Mouse (Mus musculus) intestine, embryonic 16.5 days (tissue): ENCODE measurements around the gene Grb2. TPM values are rescaled to one million over a fixed set of nuclear protein-coding genes. Genes with fewer than 3 reads are reported as not detected.

ENCODE experiments used
- ATAC-seq: fragments of 200-750 bp; cut with Nextera tagmentation; 2 replicates; pipeline ENCODE4 v1.8.0; 2017; ENCODE audit warnings: moderate TSS enrichment, moderate library complexity
- H3K27ac ChIP-seq: fragments of 300-500 bp; sonication (generic); 2 replicates; pipeline ENCODE4 v1.5.1; 2014; ENCODE audit warnings: mild to moderate bottlenecking, low read length
- H3K27me3 ChIP-seq: fragments of 300-500 bp; sonication (generic); replicated peaks from 2 replicates; pipeline ENCODE4 v1.6.1; 2014; ENCODE audit warnings: low read length, control low read depth, mixed read lengths; ENCODE audit not compliant: control insufficient read depth, insufficient read depth
- H3K36me3 ChIP-seq: fragments of 300-500 bp; sonication (generic); 2 replicates; pipeline ENCODE4 v1.6.1; 2014; ENCODE audit warnings: low read length, control low read depth; ENCODE audit not compliant: control insufficient read depth, insufficient read depth
- H3K4me1 ChIP-seq: fragments of 300-500 bp; sonication (generic); 2 replicates; pipeline ENCODE4 v1.6.1; 2014; ENCODE audit warnings: low read length, control low read depth, mixed read lengths; ENCODE audit not compliant: control insufficient read depth, insufficient read depth
- H3K4me2 ChIP-seq: fragments of 300-500 bp; sonication (generic); 2 replicates; pipeline ENCODE4 v1.6.1; 2014; ENCODE audit warnings: low read depth, low read length, control low read depth
- H3K4me3 ChIP-seq: fragments of 300-500 bp; sonication (generic); 2 replicates; pipeline ENCODE4 v1.5.1; 2014; ENCODE audit warnings: mild to moderate bottlenecking, low read length
- H3K9ac ChIP-seq: fragments of 300-500 bp; sonication (generic); 2 replicates; pipeline ENCODE4 v1.6.1; 2014; ENCODE audit warnings: low read depth, low read length
- H3K9me3 ChIP-seq: fragments of 300-500 bp; sonication (generic); 2 replicates; pipeline ENCODE4 v1.6.1; 2016; ENCODE audit warnings: low read length, control low read depth; ENCODE audit not compliant: control insufficient read depth
- WGBS: fragments of 180-500 bp; shearing (Covaris S2); extraction: QIAGEN DNeasy Blood & Tissue Kit; methylation state at CpG from one replicate; pipeline ENCODE4 v1.1.7; 2014; 5-methylcytosine and 5-hydroxymethylcytosine counted together
- polyA plus RNA-seq: library from polyadenylated mRNA; unstranded; fragments of >200 nt; fragmentation: Nextera tagmentation; extraction: Ambion mirVana; gene quantifications from 2 replicates; pipeline ENCODE4 v1.2.1, GENCODE M21; 2015

The Grb2 gene
- polyA plus RNA-seq, 1 experiment from 2014 or later = 67.1 TPM

DNA sequence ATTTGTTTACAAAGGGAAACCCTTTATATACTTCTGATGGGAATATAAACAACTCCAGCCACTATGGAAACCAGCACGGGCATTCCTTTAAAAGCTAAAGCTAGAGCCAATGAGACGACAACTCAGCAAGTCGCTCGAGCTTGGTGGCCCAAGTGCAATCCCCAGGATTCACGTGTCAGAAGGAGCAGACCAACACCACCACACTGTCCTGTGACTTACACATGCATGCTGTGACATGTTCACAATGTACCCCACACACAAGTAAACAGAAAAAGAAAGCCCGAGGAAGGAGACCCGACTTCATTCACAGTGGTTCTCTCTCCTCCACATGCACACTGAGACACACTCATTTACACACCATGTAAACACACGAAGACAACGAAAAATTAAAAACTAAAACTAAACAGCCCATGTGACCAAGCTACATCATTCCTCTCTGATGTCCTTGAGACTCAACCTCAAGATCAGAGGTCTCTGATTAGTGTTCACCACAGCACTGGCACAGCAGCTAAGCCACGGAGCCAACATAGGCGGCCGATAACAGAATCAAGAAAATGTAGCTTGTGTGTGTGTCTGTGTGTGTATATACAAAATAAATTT is 14.3 kb downstream of the Grb2 start:
- no peak overlapping the region for H3K27ac ChIP-seq
- peaks cover 4% of the 10 kb centered on the region for H3K36me3 ChIP-seq
- H3K4me3 ChIP-seq = no peak overlapping the region
- H3K27me3 ChIP-seq = no peaks in the 10 kb centered on the region
- H3K4me1 ChIP-seq = peaks cover 16% of the 10 kb centered on the region
- ATAC-seq = no peak
- 77% methylated on average over 12 of the region's 12 CpGs for WGBS
- H3K4me2 ChIP-seq = no peak overlapping the region
- no peaks in the 10 kb centered on the region for H3K9me3 ChIP-seq
- no peak overlapping the region for H3K9ac ChIP-seq

DNA sequence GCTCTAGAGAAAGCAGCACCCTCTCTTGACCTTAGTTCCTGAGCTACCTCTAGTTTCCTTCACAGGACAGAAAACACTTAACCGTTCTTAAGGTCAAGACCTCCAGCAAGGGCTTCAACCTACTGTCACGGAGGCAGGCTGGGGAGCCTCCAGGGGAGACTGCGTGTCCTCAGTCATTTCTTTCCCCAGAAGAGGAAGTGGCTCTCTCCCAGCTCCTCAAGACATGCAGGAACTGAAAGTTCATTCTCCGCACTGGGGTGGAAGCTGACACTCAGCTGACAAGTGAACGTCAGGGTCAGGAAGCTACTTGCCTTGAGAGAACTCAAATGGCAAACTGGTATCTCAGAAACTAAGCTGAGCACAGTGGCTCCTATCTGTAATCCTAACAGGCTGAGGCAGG is 15.6 kb downstream of the Grb2 start:
- ATAC-seq = peak; percentile 33; the same call in 1 of the 2 replicates
- H3K9me3 ChIP-seq = no peaks in the 10 kb centered on the region
- H3K9ac ChIP-seq = no peak overlapping the region
- no peak overlapping the region for H3K4me2 ChIP-seq
- no peak overlapping the region for H3K4me3 ChIP-seq
- peaks cover 1% of the 10 kb centered on the region for H3K36me3 ChIP-seq
- H3K4me1 ChIP-seq = peaks cover 7% of the 10 kb centered on the region; the same call in 1 of the 2 replicates
- H3K27ac ChIP-seq = 0 out of 2 replicates have a peak overlapping the region, but pooled peaks have one; percentile 3
- WGBS = 49% methylated on average over 5 of the region's 5 CpGs
- no peaks in the 10 kb centered on the region for H3K27me3 ChIP-seq

DNA sequence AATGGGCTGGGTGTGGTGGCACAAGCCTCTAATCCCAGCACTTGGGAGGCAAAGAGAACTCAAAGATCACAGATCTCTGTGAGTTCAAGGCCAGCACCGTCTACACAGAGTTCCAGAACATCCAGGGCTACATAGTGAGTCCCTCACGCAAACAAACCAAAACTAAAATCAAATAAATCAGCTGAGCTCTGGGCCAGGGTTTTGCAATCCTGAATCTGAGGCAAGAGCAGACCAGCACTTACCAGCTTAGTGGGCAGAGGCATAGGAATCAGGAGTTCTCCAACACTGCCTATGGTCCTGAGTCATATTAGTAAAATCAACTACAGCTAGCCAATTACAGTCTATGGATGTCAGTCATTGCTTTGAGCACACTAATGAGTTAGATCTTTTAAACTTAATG is 16.4 kb downstream of the Grb2 start:
- no peaks in the 10 kb centered on the region for H3K27me3 ChIP-seq
- ATAC-seq = no peak
- H3K9ac ChIP-seq = no peak overlapping the region
- H3K9me3 ChIP-seq = no peaks in the 10 kb centered on the region
- no peaks in the 10 kb centered on the region for H3K36me3 ChIP-seq
- WGBS = 79% methylated on average over 2 of the region's 2 CpGs
- no peak overlapping the region for H3K27ac ChIP-seq
- H3K4me1 ChIP-seq = no peaks in the 10 kb centered on the region
- H3K4me2 ChIP-seq = no peak overlapping the region
- no peak overlapping the region for H3K4me3 ChIP-seq

DNA sequence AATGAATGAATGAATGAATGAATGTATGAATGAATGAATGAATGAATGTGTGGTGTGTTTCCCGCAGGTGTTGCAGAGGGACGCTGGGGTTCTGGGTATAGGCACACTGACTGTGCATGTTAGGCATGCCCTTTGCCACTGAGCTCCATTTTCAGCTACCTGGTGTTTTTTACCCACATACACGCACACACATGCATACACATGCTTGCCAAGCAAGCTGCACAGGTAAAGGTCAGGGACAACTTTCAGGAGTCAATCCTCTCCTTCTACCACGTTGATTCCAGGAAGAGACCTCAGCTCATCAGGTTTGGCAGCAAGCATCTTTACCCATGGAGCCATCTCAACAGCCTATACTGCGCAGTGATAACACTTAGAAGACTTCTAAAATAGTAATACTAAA is 16.9 kb downstream of the Grb2 start:
- no peak for ATAC-seq
- WGBS = 89% methylated on average over 5 of the region's 5 CpGs
- H3K4me3 ChIP-seq = no peak overlapping the region
- no peak overlapping the region for H3K4me2 ChIP-seq
- no peak overlapping the region for H3K9ac ChIP-seq
- H3K36me3 ChIP-seq = no peaks in the 10 kb centered on the region
- no peaks in the 10 kb centered on the region for H3K9me3 ChIP-seq
- H3K27ac ChIP-seq = no peak overlapping the region
- no peaks in the 10 kb centered on the region for H3K4me1 ChIP-seq
- no peaks in the 10 kb centered on the region for H3K27me3 ChIP-seq

DNA sequence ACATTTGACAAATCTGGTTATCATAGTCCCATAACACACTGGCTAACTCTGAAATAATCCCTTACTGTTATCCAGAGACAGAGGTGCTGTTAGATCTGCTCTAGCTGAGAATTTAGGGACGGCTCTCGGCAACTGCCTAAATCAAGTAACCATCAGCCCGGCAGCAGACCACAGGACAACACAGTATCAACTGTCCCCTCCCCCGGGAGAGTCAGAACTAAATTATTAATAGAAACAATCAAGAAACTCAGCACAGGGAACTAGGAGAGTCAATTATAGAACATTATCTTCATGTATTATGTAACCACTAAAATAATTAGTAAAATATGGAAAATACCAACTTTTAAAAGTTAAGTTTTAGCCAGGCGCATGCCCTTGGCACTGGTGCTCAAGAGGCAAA is 17.4 kb downstream of the Grb2 start:
- Histone ChIP-seq H3K36me3 (no peaks in the 10 kb centered on the region), H3K9ac (no peak overlapping the region), H3K27ac (no peak overlapping the region), H3K4me1 (no peaks in the 10 kb centered on the region), H3K4me3 (no peak overlapping the region), H3K27me3 (no peaks in the 10 kb centered on the region), H3K4me2 (no peak overlapping the region), H3K9me3 (no peaks in the 10 kb centered on the region)
- ATAC-seq = no peak
- 87% methylated on average over 5 of the region's 5 CpGs for WGBS

DNA sequence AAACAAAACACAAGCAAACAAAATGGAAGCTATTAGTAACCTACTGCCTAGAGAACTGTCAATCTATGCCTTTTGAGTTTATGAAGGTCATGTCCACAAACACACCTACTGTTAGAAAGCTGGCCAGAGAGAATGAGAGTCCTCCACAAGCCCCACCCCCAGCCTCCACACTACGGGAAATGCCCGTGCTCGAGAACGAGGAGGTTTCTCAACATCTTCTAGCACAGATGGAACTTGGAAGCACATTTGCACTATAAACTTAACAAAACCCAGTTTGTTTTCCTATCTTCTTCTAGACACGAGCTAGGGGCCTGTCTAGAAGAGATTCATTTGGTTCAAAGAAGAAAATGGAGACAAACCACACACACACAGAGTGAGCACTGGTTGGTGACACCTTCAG is 18.0 kb downstream of the Grb2 start:
- Histone ChIP-seq H3K36me3 (no peaks in the 10 kb centered on the region), H3K9me3 (no peaks in the 10 kb centered on the region), H3K4me1 (peaks cover under 1% of the 10 kb centered on the region; the same call in 1 of the 2 replicates), H3K27ac (no peak overlapping the region), H3K4me3 (no peak overlapping the region), H3K9ac (no peak overlapping the region), H3K4me2 (no peak overlapping the region), H3K27me3 (no peaks in the 10 kb centered on the region)
- ATAC-seq = no peak
- 81% methylated on average over 5 of the region's 5 CpGs for WGBS

DNA sequence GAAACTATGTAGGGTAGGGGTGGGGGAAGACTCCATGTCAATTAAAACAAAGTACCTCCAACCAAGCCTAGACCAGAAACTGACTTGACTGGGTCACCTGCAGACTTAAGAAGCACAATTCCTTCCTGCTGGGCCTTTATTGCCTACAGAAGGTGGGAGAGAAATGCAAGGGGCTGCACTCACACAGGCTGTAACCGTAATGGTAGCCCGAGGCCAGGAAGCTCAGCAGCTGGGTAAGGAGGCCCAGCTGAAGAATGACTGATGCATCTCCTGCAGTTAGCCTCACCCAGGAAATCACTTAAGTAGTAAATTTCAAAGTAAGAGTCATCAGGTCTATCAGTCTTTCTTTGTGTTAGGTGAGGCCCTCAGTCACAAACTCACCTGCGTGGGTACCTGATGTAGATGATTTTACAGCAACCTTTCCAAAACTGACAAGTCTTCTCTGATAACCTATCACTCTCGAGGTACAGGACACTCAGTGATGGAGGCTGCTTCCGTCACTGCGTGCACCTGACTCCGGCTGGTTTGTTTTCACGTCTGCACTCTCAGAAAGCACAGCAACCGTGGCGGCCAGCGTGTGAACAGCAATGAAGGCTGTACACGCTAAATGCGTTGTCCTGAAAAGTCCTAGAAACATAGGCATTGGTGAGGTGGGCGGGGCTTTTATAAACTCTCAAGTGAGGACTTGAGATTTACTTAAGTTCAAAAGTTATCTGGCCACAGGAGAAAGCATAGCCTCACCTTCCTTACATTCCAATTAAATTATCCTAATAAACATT is 19.1 kb downstream of the Grb2 start:
- no peaks in the 10 kb centered on the region for H3K27me3 ChIP-seq
- no peaks in the 10 kb centered on the region for H3K36me3 ChIP-seq
- ATAC-seq = no peak
- WGBS = 93% methylated on average over 14 of the region's 14 CpGs
- H3K27ac ChIP-seq = no peak overlapping the region
- peaks cover 2% of the 10 kb centered on the region; the same call in 1 of the 2 replicates for H3K4me1 ChIP-seq
- H3K9me3 ChIP-seq = no peaks in the 10 kb centered on the region
- no peak overlapping the region for H3K4me3 ChIP-seq
- H3K9ac ChIP-seq = no peak overlapping the region
- H3K4me2 ChIP-seq = no peak overlapping the region

DNA sequence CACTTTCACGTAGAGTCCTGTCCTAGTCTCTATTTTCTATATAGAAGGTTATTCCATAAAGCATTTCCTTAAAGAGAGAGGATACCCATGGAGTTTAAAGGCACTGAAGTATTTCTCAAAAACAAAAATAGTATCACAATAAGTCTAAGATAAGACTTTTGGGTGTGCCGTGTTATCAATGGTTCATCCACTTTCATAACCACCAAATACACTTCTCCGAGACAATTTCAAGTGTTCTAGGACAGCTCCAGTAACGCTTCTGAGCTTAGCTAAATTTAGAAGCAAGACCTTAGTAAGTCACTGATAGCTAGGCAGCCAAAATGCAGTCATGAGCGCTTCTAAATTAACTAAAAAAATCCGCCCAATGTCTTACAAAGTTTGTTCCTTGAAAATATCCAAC is 22.0 kb downstream of the Grb2 start:
- Histone ChIP-seq H3K4me3 (no peak overlapping the region), H3K36me3 (peaks cover 6% of the 10 kb centered on the region; the same call in 1 of the 2 replicates), H3K4me2 (no peak overlapping the region), H3K9ac (no peak overlapping the region), H3K27me3 (no peaks in the 10 kb centered on the region), H3K9me3 (no peaks in the 10 kb centered on the region), H3K27ac (no peak overlapping the region), H3K4me1 (peaks cover 2% of the 10 kb centered on the region; the same call in 1 of the 2 replicates)
- whole genome bisulfite sequencing = 82% methylated on average over 6 of the region's 6 CpGs
- ATAC-seq = no peak

DNA sequence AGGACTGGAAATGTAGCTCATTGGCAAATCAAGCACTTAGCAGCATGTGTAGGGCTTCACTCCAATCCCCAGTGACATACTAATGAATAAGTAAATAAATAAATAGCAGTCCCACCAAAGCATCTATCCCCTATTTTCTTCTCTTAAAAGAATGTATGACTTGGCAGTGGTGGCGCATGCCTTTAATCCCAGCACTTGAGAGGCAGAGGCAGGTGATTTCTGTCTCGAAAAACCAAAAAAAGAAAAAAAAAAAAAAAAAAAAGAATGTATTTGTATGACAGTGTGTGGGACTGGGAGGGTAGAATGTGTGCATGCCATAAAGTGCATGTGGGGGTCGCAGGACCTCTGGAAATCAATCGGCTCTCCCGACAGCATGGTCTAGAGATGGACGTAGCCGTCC is 22.4 kb downstream of the Grb2 start:
- Histone ChIP-seq H3K4me1 (peaks cover 2% of the 10 kb centered on the region; the same call in 1 of the 2 replicates), H3K27ac (no peak overlapping the region), H3K9ac (no peak overlapping the region), H3K4me3 (no peak overlapping the region), H3K36me3 (peaks cover 6% of the 10 kb centered on the region; the same call in 1 of the 2 replicates), H3K27me3 (no peaks in the 10 kb centered on the region), H3K9me3 (no peaks in the 10 kb centered on the region), H3K4me2 (no peak overlapping the region)
- ATAC-seq = no peak
- 83% methylated on average over 7 of the region's 7 CpGs for WGBS
